Mouse (Mus musculus): ENCODE results near the gene Glrx. TPM values are rescaled to one million over a fixed set of nuclear protein-coding genes. Genes with fewer than 3 reads are reported as not detected.
"Not testable (repeated sequence)": the region's sequence is repeated elsewhere in the genome, so short reads cannot be mapped to it uniquely, and the experiment has no call there.

Glrx gene
- polyA plus RNA-seq, 1 experiment from 2014 or later: 79.2 TPM

DNA sequence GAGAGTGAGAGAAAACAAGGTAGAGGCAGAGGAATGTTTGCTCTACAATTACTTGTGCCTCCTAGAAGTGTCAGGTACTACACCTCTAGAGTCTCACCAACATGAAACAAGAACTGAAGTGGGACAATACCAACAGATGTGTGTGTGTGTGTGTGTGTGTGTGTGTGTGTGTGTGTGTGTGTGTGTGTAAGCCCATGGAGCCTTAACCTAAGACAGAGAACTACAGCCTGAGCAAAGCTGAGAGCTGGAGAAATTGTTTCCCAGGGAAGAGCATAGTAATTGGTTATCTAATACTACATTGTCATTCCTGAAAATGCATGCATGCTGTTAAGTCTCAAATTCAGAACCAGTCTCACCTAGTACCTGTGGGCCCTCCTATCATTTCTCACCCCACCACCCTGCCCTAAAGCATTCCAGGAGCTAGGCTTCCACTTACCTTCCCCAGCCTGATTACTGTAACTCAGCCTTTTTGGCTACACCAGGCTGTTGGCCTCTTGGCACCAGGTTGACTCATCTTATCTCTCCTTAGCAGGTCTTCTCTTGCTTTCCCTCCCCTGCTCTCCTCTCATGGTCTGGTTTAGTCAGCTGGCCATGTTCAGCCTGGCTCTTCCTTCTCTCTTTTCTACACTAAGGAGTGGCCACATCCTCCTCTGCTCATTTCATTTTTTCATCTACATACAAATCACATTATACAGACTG is 26.0 kb downstream of the Glrx start:
- no peak for ATAC-seq (ENCODE audit: insufficient number of reproducible peaks, low FRiP score, low TSS enrichment, low read depth)
- H3K36me3 ChIP-seq: 0 out of 2 replicates have a peak, but pooled peaks cover 8% of the 10 kb centered on the region
- H3K27ac ChIP-seq (replicated peaks): no peak overlapping the region
- H3K9ac ChIP-seq: no peak overlapping the region
- no peaks in the 10 kb centered on the region for H3K9me3 ChIP-seq (replicated peaks)
- H3K4me1 ChIP-seq: no peaks in the 10 kb centered on the region
- no peak overlapping the region for H3K4me2 ChIP-seq (replicated peaks)
- H3K4me3 ChIP-seq (replicated peaks): no peak overlapping the region
- no peaks in the 10 kb centered on the region for H3K27me3 ChIP-seq

DNA sequence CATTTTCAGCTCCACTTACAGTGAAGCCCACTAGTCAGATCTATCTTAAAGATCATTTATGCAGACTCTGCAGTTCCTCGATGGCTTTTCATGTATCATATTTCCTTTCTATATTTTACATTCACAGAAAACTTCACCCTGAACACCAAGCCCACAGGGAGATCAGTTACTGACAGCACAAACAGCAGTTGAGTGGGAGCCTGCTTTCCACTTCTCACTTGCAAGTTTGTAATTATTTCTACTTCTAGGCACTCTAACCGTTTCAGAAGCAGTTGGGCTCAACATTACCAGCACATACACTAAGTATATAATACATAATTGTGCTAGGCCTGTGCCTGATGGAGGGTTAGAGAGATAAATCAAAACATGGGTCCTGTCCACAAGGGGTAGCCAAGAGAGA is 28.2 kb downstream of the Glrx start:
- ATAC-seq (ENCODE audit: insufficient number of reproducible peaks, low FRiP score, low TSS enrichment, low read depth): no peak
- no peaks in the 10 kb centered on the region for H3K9me3 ChIP-seq (replicated peaks)
- H3K27ac ChIP-seq (replicated peaks): no peak overlapping the region
- no peaks in the 10 kb centered on the region for H3K27me3 ChIP-seq
- H3K4me1 ChIP-seq: no peaks in the 10 kb centered on the region
- no peak overlapping the region for H3K4me3 ChIP-seq (replicated peaks)
- no peak overlapping the region for H3K4me2 ChIP-seq (replicated peaks)
- peaks cover 18% of the 10 kb centered on the region for H3K36me3 ChIP-seq
- H3K9ac ChIP-seq: no peak overlapping the region
- WGBS: 80% methylated on average over 2 of the region's 2 CpGs

GRCm38 (mm10) chr13:75874608-75875376 is 35.1 kb downstream of the Glrx start:
- H3K27me3 ChIP-seq: no peaks in the 10 kb centered on the region
- H3K36me3 ChIP-seq: peaks cover 37% of the 10 kb centered on the region
- H3K4me2 ChIP-seq (replicated peaks): no peak overlapping the region
- H3K27ac ChIP-seq (replicated peaks): no peak overlapping the region
- no peak overlapping the region for H3K9ac ChIP-seq
- no peak overlapping the region for H3K4me3 ChIP-seq (replicated peaks)
- no peak for ATAC-seq (ENCODE audit: insufficient number of reproducible peaks, low FRiP score, low TSS enrichment, low read depth)
- H3K9me3 ChIP-seq (replicated peaks): no peaks in the 10 kb centered on the region
- no peaks in the 10 kb centered on the region for H3K4me1 ChIP-seq
- 82% methylated on average over 4 of the region's 4 CpGs for WGBS

DNA sequence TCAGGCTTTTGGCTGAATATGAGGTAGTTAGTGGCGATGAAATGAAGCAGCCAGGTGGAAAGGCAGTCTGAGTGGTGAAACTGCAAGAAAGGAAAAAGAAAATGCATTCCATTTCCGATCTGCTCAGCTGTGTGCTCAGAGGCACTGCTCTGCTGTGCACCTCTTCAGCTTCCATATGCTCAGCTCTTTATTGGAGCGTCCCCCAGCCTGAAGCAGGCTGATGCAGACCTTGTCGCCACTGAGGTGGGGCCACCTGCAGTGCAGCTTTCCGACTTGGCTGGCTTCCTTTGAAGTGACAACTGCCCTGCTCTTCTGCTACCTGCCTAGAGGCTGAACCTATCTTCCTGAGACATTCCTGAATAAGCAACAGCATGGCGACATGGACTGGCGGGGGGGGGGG is 36.5 kb downstream of the Glrx start:
- H3K36me3 ChIP-seq: peaks cover 33% of the 10 kb centered on the region
- ATAC-seq (ENCODE audit: insufficient number of reproducible peaks, low FRiP score, low TSS enrichment, low read depth); H3K4me2 ChIP-seq (replicated peaks); H3K27ac ChIP-seq (replicated peaks); H3K9me3 ChIP-seq (replicated peaks); H3K4me3 ChIP-seq (replicated peaks); H3K4me1 ChIP-seq; H3K27me3 ChIP-seq; H3K9ac ChIP-seq: not testable (repeated sequence)
- 69% methylated on average over 7 of the region's 7 CpGs for WGBS

GRCm38 (mm10) chr13:75876592-75876991 is 36.9 kb downstream of the Glrx start:
- Histone ChIP-seq H3K9me3 (replicated peaks) (no peaks in the 10 kb centered on the region), H3K4me1 (no peaks in the 10 kb centered on the region), H3K4me2 (replicated peaks) (no peak overlapping the region), H3K27ac (replicated peaks) (no peak overlapping the region), H3K9ac (no peak overlapping the region), H3K36me3 (peaks cover 31% of the 10 kb centered on the region), H3K27me3 (no peaks in the 10 kb centered on the region), H3K4me3 (replicated peaks) (no peak overlapping the region)
- WGBS: 77% methylated on average over 6 of the region's 6 CpGs
- no peak for ATAC-seq (ENCODE audit: insufficient number of reproducible peaks, low FRiP score, low TSS enrichment, low read depth)

- no peak for ATAC-seq (ENCODE audit: insufficient number of reproducible peaks, low FRiP score, low TSS enrichment, low read depth)
- Histone ChIP-seq H3K36me3 (peaks cover 25% of the 10 kb centered on the region), H3K9ac (no peak overlapping the region), H3K27ac (replicated peaks) (no peak overlapping the region), H3K4me2 (replicated peaks) (no peak overlapping the region), H3K9me3 (replicated peaks) (no peaks in the 10 kb centered on the region), H3K27me3 (no peaks in the 10 kb centered on the region), H3K4me1 (no peaks in the 10 kb centered on the region), H3K4me3 (replicated peaks) (no peak overlapping the region)
Measured at GRCm38 (mm10) chr13:75877907-75878306, 38.2 kb downstream of the Glrx start.

DNA sequence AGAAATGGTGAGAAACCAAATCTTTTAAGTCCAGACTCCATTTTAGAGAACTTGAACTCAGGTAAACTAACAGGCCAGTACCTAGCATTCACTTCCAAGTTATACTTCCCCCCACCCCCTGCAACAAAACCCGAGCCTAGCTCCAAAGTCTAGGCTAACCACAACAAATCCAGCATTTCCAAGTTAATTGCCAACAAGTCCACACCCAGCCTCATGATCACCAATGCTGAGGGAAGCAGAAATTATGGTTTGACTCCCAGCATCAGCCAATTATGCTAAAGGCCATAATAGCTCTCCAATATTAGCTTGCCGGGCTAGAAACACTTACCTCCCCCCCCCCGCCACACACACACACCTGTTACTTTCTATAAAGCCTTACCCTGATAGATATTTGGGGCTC is 40.1 kb downstream of the Glrx start:
- H3K4me3 ChIP-seq (replicated peaks): no peak overlapping the region
- no peak overlapping the region for H3K9ac ChIP-seq
- H3K4me2 ChIP-seq (replicated peaks): no peak overlapping the region
- H3K27me3 ChIP-seq: no peaks in the 10 kb centered on the region
- H3K4me1 ChIP-seq: no peaks in the 10 kb centered on the region
- no peak for ATAC-seq (ENCODE audit: insufficient number of reproducible peaks, low FRiP score, low TSS enrichment, low read depth)
- 70% methylated on average over 3 of the region's 3 CpGs for WGBS
- H3K9me3 ChIP-seq (replicated peaks): no peaks in the 10 kb centered on the region
- no peak overlapping the region for H3K27ac ChIP-seq (replicated peaks)
- peaks cover 16% of the 10 kb centered on the region; the same call in 1 of the 2 replicates for H3K36me3 ChIP-seq

DNA sequence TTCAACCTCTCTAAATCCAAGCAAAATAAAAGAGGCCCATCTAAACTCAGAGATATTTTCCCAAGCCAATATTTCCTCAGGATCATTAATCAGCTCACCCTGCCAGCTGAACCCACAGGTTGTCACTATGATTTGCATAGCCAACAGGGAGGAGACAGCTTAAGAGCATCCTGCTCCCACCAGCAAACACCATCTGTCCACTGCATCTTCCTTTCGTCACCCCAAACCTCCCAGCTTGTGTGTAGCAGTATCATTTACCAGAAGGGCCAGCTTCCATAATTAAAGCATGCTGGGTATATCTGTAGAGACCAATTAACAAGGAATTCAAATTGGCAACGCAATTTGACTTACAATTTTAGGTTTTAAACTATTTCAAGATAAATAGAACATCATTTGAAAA is 40.8 kb downstream of the Glrx start:
- Histone ChIP-seq H3K4me1 (no peaks in the 10 kb centered on the region), H3K9me3 (replicated peaks) (no peaks in the 10 kb centered on the region), H3K36me3 (peaks cover 15% of the 10 kb centered on the region; the same call in 1 of the 2 replicates), H3K27me3 (no peaks in the 10 kb centered on the region), H3K4me2 (replicated peaks) (no peak overlapping the region), H3K27ac (replicated peaks) (no peak overlapping the region), H3K4me3 (replicated peaks) (no peak overlapping the region), H3K9ac (no peak overlapping the region)
- ATAC-seq (ENCODE audit: insufficient number of reproducible peaks, low FRiP score, low TSS enrichment, low read depth): no peak
- 81% methylated on average over 2 of the region's 2 CpGs for WGBS

GRCm38 (mm10) chr13:75883792-75884191 is 44.1 kb downstream of the Glrx start:
- Histone ChIP-seq H3K9me3 (replicated peaks) (no peaks in the 10 kb centered on the region), H3K27ac (replicated peaks) (no peak overlapping the region), H3K27me3 (no peaks in the 10 kb centered on the region), H3K4me2 (replicated peaks) (no peak overlapping the region), H3K4me1 (no peaks in the 10 kb centered on the region), H3K9ac (no peak overlapping the region), H3K36me3 (peaks cover 13% of the 10 kb centered on the region; the same call in 1 of the 2 replicates), H3K4me3 (replicated peaks) (no peak overlapping the region)
- ATAC-seq (ENCODE audit: insufficient number of reproducible peaks, low FRiP score, low TSS enrichment, low read depth): no peak
- 67% methylated on average over 3 of the region's 3 CpGs for WGBS

GRCm38 (mm10) chr13:75891868-75892267 is 52.2 kb downstream of the Glrx start:
- no peak overlapping the region for H3K9ac ChIP-seq
- H3K27me3 ChIP-seq: no peaks in the 10 kb centered on the region
- no peak overlapping the region for H3K4me3 ChIP-seq (replicated peaks)
- peaks cover 37% of the 10 kb centered on the region for H3K36me3 ChIP-seq
- 87% methylated on average over 4 of the region's 4 CpGs for WGBS
- no peaks in the 10 kb centered on the region for H3K9me3 ChIP-seq (replicated peaks)
- H3K4me2 ChIP-seq (replicated peaks): no peak overlapping the region
- no peak overlapping the region for H3K27ac ChIP-seq (replicated peaks)
- H3K4me1 ChIP-seq: no peaks in the 10 kb centered on the region
- ATAC-seq (ENCODE audit: insufficient number of reproducible peaks, low FRiP score, low TSS enrichment, low read depth): no peak

- peaks cover 37% of the 10 kb centered on the region for H3K36me3 ChIP-seq
- no peaks in the 10 kb centered on the region for H3K9me3 ChIP-seq (replicated peaks)
- H3K4me3 ChIP-seq (replicated peaks): no peak overlapping the region
- no peaks in the 10 kb centered on the region for H3K27me3 ChIP-seq
- no peak overlapping the region for H3K9ac ChIP-seq
- no peaks in the 10 kb centered on the region for H3K4me1 ChIP-seq
- H3K4me2 ChIP-seq (replicated peaks): no peak overlapping the region
- no peak overlapping the region for H3K27ac ChIP-seq (replicated peaks)
- 86% methylated on average over 3 of the region's 3 CpGs for WGBS
- ATAC-seq (ENCODE audit: insufficient number of reproducible peaks, low FRiP score, low TSS enrichment, low read depth): no peak
Measured at GRCm38 (mm10) chr13:75892291-75892690, 52.6 kb downstream of the Glrx start.

DNA sequence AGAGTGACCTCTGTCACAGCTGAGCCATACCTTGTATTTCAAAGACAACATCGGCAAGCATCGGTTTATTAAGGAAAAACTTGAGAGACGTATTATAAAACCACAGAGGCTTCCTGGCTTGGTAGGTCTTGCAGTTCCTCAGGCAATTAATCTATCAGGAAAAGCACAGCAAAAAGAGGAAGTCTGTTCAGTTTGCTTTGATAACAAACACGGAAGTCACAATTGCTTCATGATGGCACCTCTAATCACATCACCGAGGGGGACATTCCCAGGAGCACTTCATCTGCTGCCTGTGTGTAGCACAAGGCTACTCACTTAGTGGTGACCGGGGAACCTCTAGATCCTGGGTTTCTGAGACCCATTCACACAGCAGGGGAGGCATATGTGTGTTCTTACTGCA is 53.2 kb downstream of the Glrx start:
- Histone ChIP-seq H3K4me2 (replicated peaks) (no peak overlapping the region), H3K27me3 (no peaks in the 10 kb centered on the region), H3K27ac (replicated peaks) (no peak overlapping the region), H3K4me1 (no peaks in the 10 kb centered on the region), H3K4me3 (replicated peaks) (no peak overlapping the region), H3K36me3 (peaks cover 37% of the 10 kb centered on the region), H3K9me3 (replicated peaks) (no peaks in the 10 kb centered on the region), H3K9ac (no peak overlapping the region)
- WGBS: 84% methylated on average over 6 of the region's 6 CpGs
- no peak for ATAC-seq (ENCODE audit: insufficient number of reproducible peaks, low FRiP score, low TSS enrichment, low read depth)

All from embryonic facial prominence, embryonic 15.5 days (tissue).